Mouse (Mus musculus) small intestine, adult 2 months (tissue): ENCODE data around the gene Rps3. TPM values are rescaled to one million over a fixed set of nuclear protein-coding genes. Genes with fewer than 3 reads are reported as not detected.

Experiments used
- H3K27ac ChIP-seq: fragments of 200-500 bp; 2 replicates; pipeline ENCODE4 v1.5.1; 2012; ENCODE audit warnings: low read depth, low read length, control low read depth, inconsistent platforms; ENCODE audit not compliant: insufficient read depth
- H3K27me3 ChIP-seq: fragments of 200-500 bp; 2 replicates; pipeline ENCODE4 v1.6.1; 2012; ENCODE audit warnings: mild to moderate bottlenecking, moderate library complexity, low read length, inconsistent platforms; ENCODE audit not compliant: control insufficient read depth, insufficient read depth
- H3K36me3 ChIP-seq: fragments of 200-500 bp; 2 replicates; pipeline ENCODE4 v1.6.1; 2012; ENCODE audit warnings: mild to moderate bottlenecking, low read length, control low read depth, inconsistent platforms; ENCODE audit not compliant: control insufficient read depth, insufficient read depth
- H3K4me1 ChIP-seq: fragments of 200-500 bp; 2 replicates; pipeline ENCODE4 v1.6.1; 2012; ENCODE audit warnings: low read length, inconsistent platforms, mixed read lengths; ENCODE audit not compliant: control insufficient read depth, insufficient read depth, insufficient read length
- H3K4me3 ChIP-seq: fragments of 200-500 bp; 2 replicates; pipeline ENCODE4 v1.5.1; 2012; ENCODE audit warnings: low read depth, mild to moderate bottlenecking, control low read depth, inconsistent platforms, low read length, moderate library complexity
- CTCF ChIP-seq: fragments of 200-500 bp; IDR thresholded peaks from 2 replicates; pipeline ENCODE4 v1.5.1; 2012; ENCODE audit warnings: low read depth, mild to moderate bottlenecking, control low read depth, inconsistent platforms, low read length, moderate library complexity, mixed read lengths; ENCODE audit not compliant: insufficient replicate concordance, insufficient read length; ENCODE audit errors: extremely low read depth
- POLR2A ChIP-seq: fragments of 200-500 bp; IDR thresholded peaks from 2 replicates; pipeline ENCODE4 v1.6.1; 2012; ENCODE audit warnings: low read depth, mild to moderate bottlenecking, control low read depth, inconsistent platforms, low read length, moderate library complexity
- WGBS: fragments of 180-500 bp; shearing (Covaris S2); methylation state at CpG from one replicate; pipeline ENCODE4 v1.1.7; 2018; 5-methylcytosine and 5-hydroxymethylcytosine counted together
- polyA plus RNA-seq: library from polyadenylated mRNA; depleted of rRNA; stranded (reverse); fragments of >200 nt; gene quantifications from 2 replicates; pipeline ENCODE4 v1.2.3, GENCODE M21; 2012; rRNA removed

The Rps3 gene
- polyA plus RNA-seq: 139 and 203 TPM in 2 replicates

DNA sequence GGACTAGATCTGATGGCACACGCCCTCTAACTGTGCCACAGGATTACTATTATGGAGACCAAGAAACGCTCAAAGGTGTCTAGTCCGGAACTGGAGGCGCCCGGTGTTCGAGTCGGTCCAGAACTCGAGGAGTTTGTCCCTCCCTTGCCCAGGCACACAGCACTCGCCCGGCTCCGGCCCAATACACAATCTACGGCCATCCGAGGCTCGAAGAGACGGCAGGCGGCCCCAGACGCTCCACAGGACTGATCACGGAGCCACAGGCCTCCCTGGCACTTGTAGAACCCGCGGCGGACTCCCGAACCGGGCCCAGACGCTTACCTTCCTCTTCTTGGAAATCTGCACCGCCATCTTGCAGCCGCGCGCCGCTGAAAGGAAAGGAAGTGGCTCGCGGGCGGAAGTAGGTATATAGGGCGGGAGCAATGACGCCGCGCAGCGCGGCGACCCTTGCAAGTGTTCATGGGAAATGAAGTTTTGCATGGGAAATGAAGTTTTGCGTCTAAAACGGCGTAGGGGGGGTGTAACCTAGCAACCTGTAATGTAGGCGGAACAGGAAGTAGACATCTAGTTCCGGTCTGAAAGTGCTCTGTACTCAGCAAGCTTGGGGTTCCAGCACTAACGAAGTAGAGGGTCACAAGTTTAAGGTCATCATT lies at the start of gene Rps3:
Rps3 (minus strand) TSS at position 468 of the 653 bp plus-strand sequence.
- Histone ChIP-seq H3K27me3 (no peaks in the 10 kb centered on the region), H3K4me3 (peak within 1 kb of the TSS; percentile 73), H3K4me1 (peaks cover 13% of the 10 kb centered on the region; the same call in 1 of the 2 replicates), H3K36me3 (peaks cover 40% of the 10 kb centered on the region), H3K27ac (peak within 1 kb of the TSS; percentile 17; the same call in 1 of the 2 replicates)
- TF ChIP-seq POLR2A (peak; percentile 96), CTCF (no peak)
- under 1% methylated on average over 45 of the region's 45 CpGs for WGBS

DNA sequence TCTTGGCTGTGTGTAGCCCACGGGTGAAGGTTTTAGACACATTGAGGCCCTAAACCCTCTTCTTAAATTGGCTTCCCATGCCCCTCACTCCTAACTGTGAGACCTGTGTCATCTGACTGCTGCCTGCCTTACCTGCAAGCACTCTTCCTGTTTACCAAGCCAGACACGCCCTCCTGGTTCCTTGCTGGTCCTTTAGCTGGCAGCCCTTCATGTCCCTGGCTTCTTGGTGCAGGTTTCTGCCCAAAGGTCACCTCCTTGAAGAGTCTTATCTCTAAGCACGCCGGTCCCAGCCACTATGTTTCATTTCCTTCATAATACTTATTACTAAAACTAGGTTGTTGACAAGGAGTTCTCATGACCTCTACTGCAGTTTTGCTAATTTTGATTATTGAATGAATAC lies 49.0 kb upstream of the Rps3 start:
- no peak overlapping the region for H3K4me3 ChIP-seq
- peaks cover 45% of the 10 kb centered on the region for H3K4me1 ChIP-seq
- H3K27ac ChIP-seq: peak overlapping the region; percentile 77
- no peaks in the 10 kb centered on the region for H3K36me3 ChIP-seq
- TF ChIP-seq CTCF (no peak), POLR2A (no peak)
- 19% methylated on average over 4 of the region's 4 CpGs for WGBS
- H3K27me3 ChIP-seq: no peaks in the 10 kb centered on the region

DNA sequence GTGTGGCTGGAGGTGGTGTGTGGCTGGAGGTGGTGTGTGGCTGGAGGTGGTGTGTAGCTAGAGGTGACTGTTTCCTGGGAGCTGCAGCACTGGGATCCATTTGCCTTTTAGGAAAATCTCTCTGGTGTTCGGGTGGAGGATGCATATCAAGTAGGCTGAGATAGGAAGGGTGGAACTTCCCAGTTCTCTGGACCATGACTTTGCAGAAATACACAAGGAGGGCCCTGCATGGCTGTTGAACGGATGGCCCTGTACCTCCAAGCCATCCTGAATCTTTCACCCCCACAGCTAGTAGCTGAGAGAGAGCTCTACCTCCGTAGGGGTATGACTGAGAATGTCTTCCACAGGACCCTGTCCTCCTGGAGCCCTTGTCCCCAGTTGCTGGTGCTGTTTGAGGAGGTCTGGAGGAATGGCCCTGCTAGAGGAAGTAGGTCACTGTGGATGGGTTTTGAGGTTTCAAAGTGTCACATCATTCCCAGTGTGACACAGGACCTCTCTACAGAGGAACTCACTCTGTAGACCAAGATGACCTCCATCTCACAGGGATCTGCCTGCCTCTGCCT lies 48.0 kb upstream of the Rps3 start:
- Histone ChIP-seq H3K4me3 (no peak overlapping the region), H3K27me3 (no peaks in the 10 kb centered on the region), H3K27ac (peak overlapping the region; percentile 63), H3K36me3 (no peaks in the 10 kb centered on the region), H3K4me1 (peaks cover 37% of the 10 kb centered on the region)
- TF ChIP-seq CTCF (no peak), POLR2A (no peak)
- 52% methylated on average over 3 of the region's 3 CpGs for WGBS

DNA sequence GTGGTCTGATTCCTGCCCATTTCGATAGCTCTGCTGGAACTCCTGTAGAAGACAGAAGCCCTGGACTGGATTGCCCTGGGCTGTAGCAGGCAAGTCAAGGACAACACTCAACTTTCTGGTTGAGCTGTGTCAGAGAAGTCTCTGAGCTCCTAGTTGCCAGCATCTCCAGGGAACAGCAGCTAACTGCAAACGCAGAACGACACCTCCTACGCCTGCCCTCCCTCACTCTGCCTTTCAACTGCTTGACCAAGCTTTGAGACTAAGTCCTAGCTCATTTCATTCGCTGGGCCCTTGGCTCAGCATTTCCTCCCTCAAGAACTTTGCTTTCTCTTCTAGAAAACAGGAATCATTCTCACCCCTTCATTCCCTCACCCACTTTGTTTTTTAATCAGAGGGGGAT lies 45.9 kb upstream of the Rps3 start:
- H3K36me3 ChIP-seq: no peaks in the 10 kb centered on the region
- 77% methylated on average over 5 of the region's 5 CpGs for WGBS
- peaks cover 30% of the 10 kb centered on the region for H3K4me1 ChIP-seq
- H3K4me3 ChIP-seq: no peak overlapping the region
- TF ChIP-seq CTCF (no peak), POLR2A (no peak)
- no peak overlapping the region for H3K27ac ChIP-seq
- no peaks in the 10 kb centered on the region for H3K27me3 ChIP-seq

DNA sequence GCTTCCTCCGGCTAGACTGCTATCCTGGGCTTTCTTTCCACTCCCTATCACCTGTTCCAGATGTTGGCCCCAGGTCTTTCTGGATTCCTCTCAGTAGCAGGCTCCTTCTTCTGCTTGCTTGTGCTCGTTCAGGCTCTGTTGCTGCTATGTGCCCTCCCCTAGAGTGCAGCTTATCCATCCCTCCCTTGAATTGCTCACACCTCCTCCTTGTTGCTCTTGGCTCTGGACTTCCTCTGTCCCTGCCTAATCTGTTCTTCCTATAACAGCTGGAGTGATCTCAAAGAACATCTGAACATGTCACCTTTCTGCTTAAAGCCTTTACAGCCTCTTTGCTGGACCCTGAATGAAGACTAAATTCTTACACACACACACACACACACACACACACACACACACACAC lies 45.0 kb upstream of the Rps3 start:
- Histone ChIP-seq H3K4me1 (peaks cover 29% of the 10 kb centered on the region), H3K27ac (no peak overlapping the region), H3K4me3 (no peak overlapping the region), H3K36me3 (no peaks in the 10 kb centered on the region), H3K27me3 (no peaks in the 10 kb centered on the region)
- TF ChIP-seq CTCF: no peak
- TF ChIP-seq POLR2A: no peak
- WGBS: 45% methylated on average over 2 of the region's 2 CpGs

DNA sequence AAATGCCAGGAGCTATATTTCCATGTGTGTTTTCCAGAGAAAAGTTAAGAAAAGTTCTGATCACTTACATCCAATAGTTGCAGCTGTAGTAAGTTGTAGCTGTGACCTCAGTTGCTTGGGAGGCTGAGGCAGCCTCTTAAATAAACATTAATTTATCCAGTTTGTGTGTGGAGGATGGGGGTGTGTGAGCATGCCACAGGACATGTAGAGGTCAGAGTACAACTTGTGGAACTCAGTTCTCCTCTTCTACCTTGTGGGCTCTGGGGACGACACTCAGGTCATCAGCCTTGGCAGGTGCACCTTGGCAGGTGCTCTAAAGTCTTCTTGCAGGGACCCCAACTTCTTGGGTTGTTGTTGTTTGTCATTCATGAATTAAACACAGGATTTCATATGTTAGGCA lies 40.3 kb upstream of the Rps3 start:
- TF ChIP-seq CTCF: no peak
- TF ChIP-seq POLR2A: no peak
- peaks cover 6% of the 10 kb centered on the region; the same call in 1 of the 2 replicates for H3K4me1 ChIP-seq
- H3K36me3 ChIP-seq: no peaks in the 10 kb centered on the region
- H3K27me3 ChIP-seq: no peaks in the 10 kb centered on the region
- no peak overlapping the region for H3K27ac ChIP-seq
- H3K4me3 ChIP-seq: no peak overlapping the region
- 19% methylated on average over 1 of the region's 1 CpGs for WGBS

DNA sequence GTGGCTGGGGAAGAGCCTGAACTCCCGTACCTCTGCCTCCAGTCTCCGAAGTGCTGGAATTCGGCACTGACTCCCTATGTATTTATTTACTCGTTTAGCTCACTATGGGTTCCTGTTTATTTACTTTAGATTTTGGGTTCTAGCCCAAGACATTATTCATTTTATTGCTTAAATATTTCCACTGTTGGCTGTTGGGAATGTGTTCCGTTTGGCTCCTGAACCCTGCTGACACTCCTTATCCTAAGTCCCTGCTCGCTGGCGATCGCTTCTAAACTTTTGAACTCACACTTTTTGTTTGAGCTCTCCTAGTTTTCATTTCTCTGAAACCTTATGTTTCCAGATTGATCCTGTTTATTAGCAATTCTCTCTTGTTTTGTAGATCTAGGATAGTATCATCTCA lies 39.6 kb upstream of the Rps3 start:
- Histone ChIP-seq H3K36me3 (no peaks in the 10 kb centered on the region), H3K27me3 (no peaks in the 10 kb centered on the region), H3K4me1 (peaks cover 6% of the 10 kb centered on the region; the same call in 1 of the 2 replicates), H3K27ac (no peak overlapping the region), H3K4me3 (no peak overlapping the region)
- TF ChIP-seq POLR2A (no peak), CTCF (no peak)
- 23% methylated on average over 8 of the region's 8 CpGs for WGBS
